Mouse (Mus musculus): ENCODE measurements at regions not wholly inside any gene's neighbourhood (a gene's known extent, or its start where the extent isn't known, plus 50 kb on each side); places are given as distances from the start of the nearest gene placed in this dataset.

DNA sequence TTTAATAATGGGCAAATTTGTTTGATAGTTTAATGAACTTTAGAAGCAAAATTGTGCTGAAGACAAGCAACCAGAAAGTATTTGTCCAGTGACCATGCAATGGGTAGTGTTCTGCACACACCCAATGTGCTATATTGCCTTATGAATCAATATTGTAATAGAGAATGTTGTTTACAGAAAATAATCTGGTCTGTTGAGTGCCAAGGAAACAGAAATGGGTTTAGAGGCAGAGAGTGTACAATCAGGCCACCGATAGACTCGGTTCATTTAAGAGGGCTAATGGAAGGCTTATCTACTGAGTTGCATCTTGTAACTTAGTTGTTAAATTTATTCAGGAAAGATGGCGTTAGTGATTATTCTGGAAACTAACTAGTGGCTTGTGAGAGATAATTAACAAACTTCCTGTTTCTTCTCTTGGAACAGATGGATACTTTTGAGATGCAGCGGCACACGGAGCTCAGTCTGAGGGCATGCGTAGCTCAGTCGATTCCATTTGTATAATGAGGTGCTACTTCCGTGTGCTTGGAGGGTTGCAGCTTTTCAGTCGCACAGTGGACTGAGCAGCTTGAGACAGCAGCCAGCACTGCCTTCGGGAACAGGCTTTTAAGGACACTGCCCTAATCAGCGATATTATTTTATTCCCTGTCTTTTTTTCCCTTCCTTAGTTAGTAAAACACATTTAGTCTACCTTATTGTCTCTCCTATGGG is 171.6 kb upstream of the Pkn2 start:
- Histone ChIP-seq H3K27ac (ENCODE audit: low read length) (no peak overlapping the region), H3K4me3 (ENCODE audit: low read depth, low read length) (no peak overlapping the region), H3K4me1 (ENCODE audit: control insufficient read depth, insufficient read depth, low read length) (no peaks in the 10 kb centered on the region), H3K27me3 (ENCODE audit: control insufficient read depth, insufficient read depth, low read depth, low read length) (no peaks in the 10 kb centered on the region), H3K9ac (ENCODE audit: low read depth, low read length) (no peak overlapping the region), H3K9me3 (replicated peaks; ENCODE audit: control insufficient read depth, low read length, poor library complexity, severe bottlenecking) (no peaks in the 10 kb centered on the region), H3K4me2 (ENCODE audit: low read length) (no peak overlapping the region), H3K36me3 (ENCODE audit: control insufficient read depth, insufficient read depth, low read length) (no peaks in the 10 kb centered on the region)
- no peak for ATAC-seq
- WGBS = 77% methylated on average over 11 of the region's 11 CpGs

DNA sequence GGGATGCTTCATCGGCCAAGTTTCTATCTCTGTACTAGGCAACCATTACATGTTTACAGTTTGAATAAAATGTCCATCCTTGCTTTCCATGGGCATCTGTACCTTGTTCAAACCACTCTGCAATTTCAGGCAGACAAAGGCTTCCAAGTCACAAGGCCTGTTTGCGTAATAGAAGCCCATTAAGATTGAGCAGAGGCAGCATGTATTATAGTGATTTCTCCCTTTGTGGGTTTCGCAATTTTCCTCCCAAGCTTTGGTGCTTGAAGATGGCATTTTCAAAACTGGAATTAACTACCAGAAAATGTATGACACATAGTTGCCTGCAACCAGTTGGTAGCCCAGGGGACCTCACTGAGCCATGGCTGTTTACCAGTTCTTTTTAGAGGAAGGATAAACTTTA is 158.9 kb upstream of the Pkn2 start:
- H3K4me1 ChIP-seq (ENCODE audit: control insufficient read depth, insufficient read depth, low read length) = no peaks in the 10 kb centered on the region
- no peak for ATAC-seq

DNA sequence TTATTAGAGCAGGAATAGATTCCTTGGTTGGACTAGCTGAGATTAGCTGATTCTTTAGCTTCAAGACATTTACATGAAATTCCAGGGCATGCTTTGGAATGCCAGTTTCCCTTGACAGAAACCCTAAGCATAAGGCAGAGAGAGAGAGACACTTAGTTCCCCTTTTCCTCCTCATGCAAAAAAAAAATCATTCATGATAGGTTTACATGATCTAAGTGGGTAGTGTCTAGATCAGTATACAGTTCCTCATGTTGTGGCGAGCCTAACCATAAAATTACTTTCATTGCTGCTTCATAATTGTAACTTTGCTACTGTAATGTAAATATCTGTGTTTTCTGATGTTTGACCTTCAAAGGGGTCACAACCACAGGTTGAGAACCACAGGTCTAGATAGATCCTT is 154.3 kb upstream of the Pkn2 start:
- Histone ChIP-seq H3K4me3 (ENCODE audit: low read depth, low read length) (no peak overlapping the region), H3K27me3 (ENCODE audit: control insufficient read depth, insufficient read depth, low read depth, low read length) (no peaks in the 10 kb centered on the region), H3K4me1 (ENCODE audit: control insufficient read depth, insufficient read depth, low read length) (no peaks in the 10 kb centered on the region), H3K27ac (ENCODE audit: low read length) (no peak overlapping the region), H3K4me2 (ENCODE audit: low read length) (no peak overlapping the region), H3K9ac (ENCODE audit: low read depth, low read length) (no peak overlapping the region), H3K9me3 (replicated peaks; ENCODE audit: control insufficient read depth, low read length, poor library complexity, severe bottlenecking) (no peaks in the 10 kb centered on the region), H3K36me3 (ENCODE audit: control insufficient read depth, insufficient read depth, low read length) (no peaks in the 10 kb centered on the region)
- 97% methylated on average over 1 of the region's 1 CpGs for WGBS
- no peak for ATAC-seq

More for the DNA sequence above, 158.9 kb upstream of the Pkn2 start:
- Histone ChIP-seq H3K4me2 (ENCODE audit: low read length) (no peak overlapping the region), H3K9me3 (replicated peaks; ENCODE audit: control insufficient read depth, low read length, poor library complexity, severe bottlenecking) (no peaks in the 10 kb centered on the region), H3K27ac (ENCODE audit: low read length) (no peak overlapping the region), H3K9ac (ENCODE audit: low read depth, low read length) (no peak overlapping the region), H3K27me3 (ENCODE audit: control insufficient read depth, insufficient read depth, low read depth, low read length) (no peaks in the 10 kb centered on the region), H3K4me3 (ENCODE audit: low read depth, low read length) (no peak overlapping the region), H3K36me3 (ENCODE audit: control insufficient read depth, insufficient read depth, low read length) (no peaks in the 10 kb centered on the region)
- WGBS = 81% methylated on average over 3 of the region's 3 CpGs

DNA sequence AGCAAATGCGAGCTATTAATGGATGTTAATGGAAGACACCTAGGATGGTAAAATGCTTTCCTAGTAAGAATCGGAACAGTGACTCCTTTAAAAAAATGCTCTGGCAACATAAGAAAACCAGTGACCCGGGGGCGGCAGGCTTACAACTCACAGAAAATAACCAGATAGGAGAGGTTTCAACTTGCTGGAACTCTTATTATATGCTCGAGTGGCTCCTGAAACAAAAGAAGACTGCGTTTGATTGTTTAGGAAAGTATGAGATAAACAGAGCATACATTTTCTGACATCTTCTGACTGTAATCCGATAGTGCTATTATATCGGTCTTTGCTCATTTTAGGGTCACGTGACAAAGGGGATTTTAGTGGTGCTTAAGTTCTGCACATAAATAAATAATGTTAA is 152.8 kb upstream of the Pkn2 start:
- no peaks in the 10 kb centered on the region for H3K27me3 ChIP-seq (ENCODE audit: control insufficient read depth, insufficient read depth, low read depth, low read length)
- H3K4me2 ChIP-seq (ENCODE audit: low read length) = no peak overlapping the region
- H3K4me3 ChIP-seq (ENCODE audit: low read depth, low read length) = no peak overlapping the region
- H3K9me3 ChIP-seq (replicated peaks; ENCODE audit: control insufficient read depth, low read length, poor library complexity, severe bottlenecking) = no peaks in the 10 kb centered on the region
- no peak overlapping the region for H3K27ac ChIP-seq (ENCODE audit: low read length)
- H3K36me3 ChIP-seq (ENCODE audit: control insufficient read depth, insufficient read depth, low read length) = no peaks in the 10 kb centered on the region
- no peak for ATAC-seq
- no peak overlapping the region for H3K9ac ChIP-seq (ENCODE audit: low read depth, low read length)
- 79% methylated on average over 9 of the region's 9 CpGs for WGBS
- no peaks in the 10 kb centered on the region for H3K4me1 ChIP-seq (ENCODE audit: control insufficient read depth, insufficient read depth, low read length)

DNA sequence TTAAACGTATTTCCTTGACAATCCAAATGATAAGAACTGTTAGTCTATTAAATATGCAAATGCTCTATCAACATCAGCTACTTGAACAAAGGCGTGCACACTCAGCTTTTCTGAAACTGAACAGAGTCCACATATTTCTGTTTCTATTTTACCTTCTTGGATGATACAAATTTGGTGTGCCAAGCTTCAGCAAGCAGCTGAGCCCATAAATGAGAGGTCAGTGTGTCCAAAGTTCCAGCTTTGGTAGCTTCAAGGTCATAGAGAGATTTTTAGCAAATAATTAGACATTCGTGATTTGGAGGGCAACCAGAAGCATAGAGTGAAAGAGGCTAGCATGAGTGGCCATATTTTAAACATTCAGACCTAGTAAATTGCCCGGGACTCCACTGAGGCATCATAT is 140.7 kb upstream of the Pkn2 start:
- ATAC-seq = no peak
- H3K36me3 ChIP-seq (ENCODE audit: control insufficient read depth, insufficient read depth, low read length) = no peaks in the 10 kb centered on the region
- 80% methylated on average over 4 of the region's 4 CpGs for WGBS
- no peak overlapping the region for H3K9ac ChIP-seq (ENCODE audit: low read depth, low read length)
- no peak overlapping the region for H3K4me2 ChIP-seq (ENCODE audit: low read length)
- no peak overlapping the region for H3K27ac ChIP-seq (ENCODE audit: low read length)
- no peaks in the 10 kb centered on the region for H3K4me1 ChIP-seq (ENCODE audit: control insufficient read depth, insufficient read depth, low read length)
- no peaks in the 10 kb centered on the region for H3K27me3 ChIP-seq (ENCODE audit: control insufficient read depth, insufficient read depth, low read depth, low read length)
- H3K9me3 ChIP-seq (replicated peaks; ENCODE audit: control insufficient read depth, low read length, poor library complexity, severe bottlenecking) = no peaks in the 10 kb centered on the region
- H3K4me3 ChIP-seq (ENCODE audit: low read depth, low read length) = no peak overlapping the region

DNA sequence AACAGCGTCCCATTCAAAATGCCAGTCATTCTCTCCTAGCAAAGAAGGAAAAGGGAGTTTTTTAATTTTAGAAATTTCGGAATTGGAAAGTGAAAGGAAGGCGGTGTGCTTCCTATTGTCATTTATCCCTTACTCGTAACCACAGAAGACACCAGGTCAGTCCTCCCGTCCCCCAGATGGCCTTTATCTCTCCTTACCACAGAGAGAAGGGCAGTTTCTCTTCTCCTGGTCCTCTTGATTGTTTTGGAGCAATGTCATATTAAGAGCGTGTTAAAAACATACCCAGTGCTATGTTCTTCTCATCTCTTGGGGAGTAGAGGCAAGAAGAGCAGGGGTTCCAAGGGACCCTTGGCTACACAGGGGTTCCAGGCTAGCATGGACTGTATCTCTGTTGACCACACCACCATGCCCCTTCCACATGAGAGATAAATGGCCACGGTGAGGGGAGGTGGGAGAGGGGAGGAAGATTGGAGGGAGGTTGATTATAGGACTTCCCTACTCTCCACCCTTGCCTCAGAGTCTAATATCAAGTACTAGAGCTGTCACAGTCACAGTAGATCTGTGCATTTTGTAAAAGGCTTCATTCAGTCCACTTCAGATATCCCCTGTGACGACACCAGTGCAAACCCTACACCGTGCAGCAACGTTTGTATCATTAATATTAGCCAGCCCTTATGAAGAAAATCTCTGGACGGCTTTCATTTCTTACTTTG is 139.5 kb upstream of the Pkn2 start:
- H3K27me3 ChIP-seq (ENCODE audit: control insufficient read depth, insufficient read depth, low read depth, low read length) = no peaks in the 10 kb centered on the region
- no peak for ATAC-seq
- no peaks in the 10 kb centered on the region for H3K36me3 ChIP-seq (ENCODE audit: control insufficient read depth, insufficient read depth, low read length)
- no peak overlapping the region for H3K4me3 ChIP-seq (ENCODE audit: low read depth, low read length)
- no peak overlapping the region for H3K4me2 ChIP-seq (ENCODE audit: low read length)
- no peaks in the 10 kb centered on the region for H3K9me3 ChIP-seq (replicated peaks; ENCODE audit: control insufficient read depth, low read length, poor library complexity, severe bottlenecking)
- 85% methylated on average over 11 of the region's 11 CpGs for WGBS
- no peak overlapping the region for H3K9ac ChIP-seq (ENCODE audit: low read depth, low read length)
- H3K27ac ChIP-seq (ENCODE audit: low read length) = no peak overlapping the region
- H3K4me1 ChIP-seq (ENCODE audit: control insufficient read depth, insufficient read depth, low read length) = no peaks in the 10 kb centered on the region

DNA sequence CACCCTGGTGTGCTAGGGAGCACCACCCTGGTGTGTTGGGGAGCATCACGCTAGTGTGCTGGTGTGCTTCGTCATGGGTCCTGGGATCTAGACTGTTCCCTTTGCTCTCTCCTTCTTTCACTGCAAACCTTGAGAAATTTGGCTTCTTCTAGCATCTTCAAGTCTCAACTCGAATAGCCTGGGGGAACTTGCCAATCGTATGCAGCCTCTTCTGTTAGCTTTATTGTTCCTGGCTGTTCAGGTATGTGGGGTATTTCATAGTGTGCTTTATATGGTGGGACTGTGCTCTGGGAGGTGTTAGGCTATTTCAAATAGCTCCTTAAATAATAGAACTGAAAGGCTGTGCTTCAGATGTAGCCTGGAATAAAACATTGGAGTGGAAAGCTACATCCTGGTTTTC is 135.7 kb upstream of the Pkn2 start:
- no peak overlapping the region for H3K27ac ChIP-seq (ENCODE audit: low read length)
- no peaks in the 10 kb centered on the region for H3K27me3 ChIP-seq (ENCODE audit: control insufficient read depth, insufficient read depth, low read depth, low read length)
- 86% methylated on average over 4 of the region's 4 CpGs for WGBS
- H3K4me3 ChIP-seq (ENCODE audit: low read depth, low read length) = no peak overlapping the region
- no peaks in the 10 kb centered on the region for H3K9me3 ChIP-seq (replicated peaks; ENCODE audit: control insufficient read depth, low read length, poor library complexity, severe bottlenecking)
- H3K4me2 ChIP-seq (ENCODE audit: low read length) = no peak overlapping the region
- H3K4me1 ChIP-seq (ENCODE audit: control insufficient read depth, insufficient read depth, low read length) = no peaks in the 10 kb centered on the region
- ATAC-seq = no peak
- no peaks in the 10 kb centered on the region for H3K36me3 ChIP-seq (ENCODE audit: control insufficient read depth, insufficient read depth, low read length)
- no peak overlapping the region for H3K9ac ChIP-seq (ENCODE audit: low read depth, low read length)

DNA sequence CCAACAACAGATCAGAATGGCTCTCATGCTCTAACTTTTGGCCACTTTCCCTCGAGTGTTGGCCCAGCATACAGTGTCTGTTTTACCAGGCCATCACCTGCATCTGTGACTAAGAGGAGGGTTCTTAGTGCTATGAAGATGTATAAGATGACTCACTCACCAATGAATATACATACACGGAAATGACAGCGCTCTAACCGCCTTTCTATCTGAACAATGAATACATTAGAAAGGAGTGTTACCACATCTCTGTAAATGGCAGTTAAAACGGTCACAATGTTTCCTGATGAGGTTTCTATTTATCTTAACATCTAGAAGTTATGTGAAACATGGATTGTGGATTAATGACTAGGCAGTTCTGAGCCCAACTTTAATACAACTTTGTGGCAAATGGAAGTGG is 135.0 kb upstream of the Pkn2 start:
- Histone ChIP-seq H3K36me3 (ENCODE audit: control insufficient read depth, insufficient read depth, low read length) (no peaks in the 10 kb centered on the region), H3K4me3 (ENCODE audit: low read depth, low read length) (no peak overlapping the region), H3K4me2 (ENCODE audit: low read length) (no peak overlapping the region), H3K27ac (ENCODE audit: low read length) (no peak overlapping the region), H3K9me3 (replicated peaks; ENCODE audit: control insufficient read depth, low read length, poor library complexity, severe bottlenecking) (no peaks in the 10 kb centered on the region), H3K27me3 (ENCODE audit: control insufficient read depth, insufficient read depth, low read depth, low read length) (no peaks in the 10 kb centered on the region), H3K9ac (ENCODE audit: low read depth, low read length) (no peak overlapping the region), H3K4me1 (ENCODE audit: control insufficient read depth, insufficient read depth, low read length) (no peaks in the 10 kb centered on the region)
- 90% methylated on average over 5 of the region's 5 CpGs for WGBS
- no peak for ATAC-seq

DNA sequence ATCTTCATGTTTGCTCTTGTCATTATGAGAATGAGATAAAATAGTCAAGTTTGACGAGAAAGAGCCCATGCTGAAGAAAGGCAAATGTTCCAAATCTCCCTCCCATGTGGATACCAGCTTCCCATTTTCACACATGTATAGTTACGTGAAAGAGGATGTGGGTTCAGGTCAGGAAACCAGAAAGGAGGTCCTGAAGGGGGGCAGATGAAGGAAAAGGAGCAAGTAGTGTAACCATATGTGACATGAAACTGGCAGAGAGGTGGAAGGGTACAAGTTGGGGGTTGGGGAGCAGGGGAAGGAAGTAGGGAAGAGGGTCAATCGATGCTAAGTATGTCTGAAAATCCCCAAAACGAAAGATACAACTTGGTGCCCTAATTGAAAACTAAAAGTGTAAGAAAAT is 132.6 kb upstream of the Pkn2 start:
- WGBS = 79% methylated on average over 4 of the region's 4 CpGs
- H3K9ac ChIP-seq (ENCODE audit: low read depth, low read length) = no peak overlapping the region
- no peaks in the 10 kb centered on the region for H3K27me3 ChIP-seq (ENCODE audit: control insufficient read depth, insufficient read depth, low read depth, low read length)
- H3K36me3 ChIP-seq (ENCODE audit: control insufficient read depth, insufficient read depth, low read length) = no peaks in the 10 kb centered on the region
- H3K4me2 ChIP-seq (ENCODE audit: low read length) = no peak overlapping the region
- no peak overlapping the region for H3K4me3 ChIP-seq (ENCODE audit: low read depth, low read length)
- ATAC-seq = no peak
- no peaks in the 10 kb centered on the region for H3K4me1 ChIP-seq (ENCODE audit: control insufficient read depth, insufficient read depth, low read length)
- no peaks in the 10 kb centered on the region for H3K9me3 ChIP-seq (replicated peaks; ENCODE audit: control insufficient read depth, low read length, poor library complexity, severe bottlenecking)
- no peak overlapping the region for H3K27ac ChIP-seq (ENCODE audit: low read length)
